Mouse (Mus musculus) mesoderm, embryonic 11.5 days (tissue): ENCODE measurements around the gene Apc2.
A peak's percentile ranks its signal among the peaks of the same experiment; 100 is the strongest.

ENCODE experiments used
- DNase-seq: peaks from one replicate; pipeline ENCODE4 v3.0.0-alpha.2; 2012; ENCODE audit warnings: low read depth, low spot score

Apc2 gene

GRCm38 (mm10) chr10:80262776-80263365 lies 32.9 kb upstream of the Apc2 start:
- no peak for DNase-seq

- DNase-seq = peak; percentile 100
These were observed 31.2 kb upstream of the Apc2 start for GRCm38 (mm10) chr10:80264341-80265148.

- no peak for DNase-seq
These were observed 30.7 kb upstream of the Apc2 start for GRCm38 (mm10) chr10:80265149-80265486.

GRCm38 (mm10) chr10:80270099-80270498 lies 25.7 kb upstream of the Apc2 start:
- DNase-seq = no peak

- no peak for DNase-seq
These were observed 25.0 kb upstream of the Apc2 start for GRCm38 (mm10) chr10:80270734-80271181.

GRCm38 (mm10) chr10:80271186-80271843 lies 24.5 kb upstream of the Apc2 start:
- no peak for DNase-seq

- no peak for DNase-seq
These were observed 23.7 kb upstream of the Apc2 start for GRCm38 (mm10) chr10:80271870-80272585.

- DNase-seq = no peak
These were observed 21.9 kb upstream of the Apc2 start for GRCm38 (mm10) chr10:80273847-80274246.

GRCm38 (mm10) chr10:80276238-80276637 lies 19.5 kb upstream of the Apc2 start:
- DNase-seq = no peak

- no peak for DNase-seq
These were observed 17.4 kb upstream of the Apc2 start for GRCm38 (mm10) chr10:80278390-80278789.

- no peak for DNase-seq
These were observed 16.5 kb upstream of the Apc2 start for GRCm38 (mm10) chr10:80279273-80279672.

- DNase-seq = no peak
These were observed 14.5 kb upstream of the Apc2 start for GRCm38 (mm10) chr10:80281304-80281703.

GRCm38 (mm10) chr10:80281921-80282371 lies 13.8 kb upstream of the Apc2 start:
- no peak for DNase-seq

- no peak for DNase-seq
These were observed 13.0 kb upstream of the Apc2 start for GRCm38 (mm10) chr10:80282481-80283441.

- no peak for DNase-seq
These were observed 10.3 kb upstream of the Apc2 start for GRCm38 (mm10) chr10:80285222-80286070.

GRCm38 (mm10) chr10:80288097-80288496 lies 7.7 kb upstream of the Apc2 start:
- DNase-seq = no peak

- no peak for DNase-seq
These were observed 7.1 kb upstream of the Apc2 start for GRCm38 (mm10) chr10:80288657-80289056.

- DNase-seq = peak; percentile 97
These were observed 3.3 kb upstream of the Apc2 start, which contains the start of gene Rps15 for GRCm38 (mm10) chr10:80292251-80293146. Gene Rps15, plus strand, starts transcription at chr10:80292453.

GRCm38 (mm10) chr10:80293325-80293724 lies 2.5 kb upstream of the Apc2 start:
- no peak for DNase-seq
